Mouse (Mus musculus): ENCODE measurements around the gene Lyz2.

DNA sequence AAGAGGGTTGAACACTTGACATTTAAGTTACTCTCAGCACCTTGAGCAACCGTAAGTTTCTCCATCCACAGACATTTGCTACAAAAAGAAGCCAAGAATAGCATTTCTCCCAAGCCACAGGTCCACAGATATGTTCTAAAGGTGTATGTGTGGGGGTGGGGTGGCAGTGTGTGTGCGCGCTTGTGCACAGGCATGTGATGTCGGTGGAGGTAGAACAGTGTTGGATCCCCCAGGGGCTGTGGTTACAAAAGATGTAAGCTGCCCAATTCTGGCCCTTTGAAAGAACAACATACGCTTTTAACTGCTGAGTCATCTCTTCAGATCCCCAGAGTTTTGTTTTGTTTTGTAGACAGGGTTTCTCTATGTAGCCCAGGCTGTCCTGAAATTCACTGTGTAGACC lies 40.5 kb upstream of the Lyz2 start:
- TF ChIP-seq CTCF (conservative IDR thresholded peaks at IDR 0.05; ENCODE audit: low read length) = no peak
- TF ChIP-seq NANOG (IDR thresholded peaks at IDR 0.05; ENCODE audit: borderline replicate concordance, low read length) = no peak
- no peak for TF ChIP-seq POU5F1 (IDR thresholded peaks at IDR 0.05; ENCODE audit: borderline replicate concordance, low read length)

Data from E14TG2a.4 (cell line).